Mouse (Mus musculus) ovary, adult 2 months (tissue): Measurements from ENCODE around the gene A930018P22Rik. TPM values are rescaled to one million over a fixed set of nuclear protein-coding genes. Genes with fewer than 3 reads are reported as not detected.

Experiments
- polyA plus RNA-seq: library from polyadenylated mRNA; depleted of rRNA; stranded (reverse); fragments of >200 nt; gene quantifications from 2 replicates; pipeline ENCODE4 v1.2.3, GENCODE M21; 2012; rRNA removed

Gene A930018P22Rik
- 0.74 and 1.2 TPM in 2 replicates for polyA plus RNA-seq

GRCm38 (mm10) chr2:104122505-104123378, at the start of gene A930018P22Rik:
A930018P22Rik (plus strand) TSS chr2:104122769.

GRCm38 (mm10) chr2:104095741-104096213, 26.8 kb upstream of the A930018P22Rik start, which contains the start of gene Cd59a:
Cd59a (plus strand) TSS chr2:104095801.

Other genes starting within 250 kb of the A930018P22Rik start
- 21.1 and 26.4 TPM in 2 replicates for gene Lmo2, start 164.8 kb upstream of the A930018P22Rik start, polyA plus RNA-seq
- gene Fbxo3, start 95.0 kb upstream of the A930018P22Rik start, polyA plus RNA-seq, result 14.7 and 21.4 TPM in 2 replicates
- gene 4931422A03Rik, start 94.4 kb upstream of the A930018P22Rik start, polyA plus RNA-seq, result not detected in 2 replicates
- 0.09 TPM in 1 of 2 replicates, not detected in the other for gene Gm10912, start 56.9 kb upstream of the A930018P22Rik start, polyA plus RNA-seq
- gene Gm10799, start 54.2 kb upstream of the A930018P22Rik start, polyA plus RNA-seq, result not detected in 2 replicates
- gene Cd59b, start 52.9 kb upstream of the A930018P22Rik start, polyA plus RNA-seq, result 3.4 and 8.8 TPM in 2 replicates
- 12.8 and 16.2 TPM in 2 replicates for gene Cd59a, start 27.0 kb upstream of the A930018P22Rik start, polyA plus RNA-seq